Mouse (Mus musculus) ES-Bruce4 (cell line): ENCODE data around the gene B430306N03Rik.
A peak's percentile ranks its signal among the peaks of the same experiment; 100 is the strongest.

Experiments
- EP300 ChIP-seq: IDR thresholded peaks from 2 replicates; pipeline ENCODE4 v1.6.1; 2011; ENCODE audit warnings: low read depth, low read length; ENCODE audit not compliant: insufficient read depth
- POLR2A ChIP-seq: IDR thresholded peaks from one replicate; pipeline ENCODE4 v1.8.1; 2011; ENCODE audit warnings: low read length; ENCODE audit not compliant: insufficient read depth

GRCm38 (mm10) chr17:48300199-48300598 lies 15.7 kb upstream of the B430306N03Rik start:
- no peak for TF ChIP-seq POLR2A
- 0 out of 2 replicates have a peak, but pooled peaks have one; percentile 9 for TF ChIP-seq EP300
